Mouse (Mus musculus): ENCODE measurements around the gene Prkg1.

The Prkg1 gene

GRCm38 (mm10) chr19:31132614-31133013 lies 632.2 kb downstream of the Prkg1 start:
- no peak for DNase-seq

- DNase-seq: no peak
These were observed 640.2 kb downstream of the Prkg1 start for GRCm38 (mm10) chr19:31124628-31125027.

GRCm38 (mm10) chr19:31114690-31115089 lies 650.1 kb downstream of the Prkg1 start:
- peak; percentile 6 for DNase-seq

- DNase-seq: no peak
These were observed 657.8 kb downstream of the Prkg1 start for GRCm38 (mm10) chr19:31106835-31107554.

GRCm38 (mm10) chr19:31106036-31106435 lies 658.8 kb downstream of the Prkg1 start:
- DNase-seq: no peak

- DNase-seq: no peak
These were observed 660.1 kb downstream of the Prkg1 start for GRCm38 (mm10) chr19:31104764-31105163.

GRCm38 (mm10) chr19:31099369-31099768 lies 665.5 kb downstream of the Prkg1 start:
- DNase-seq: no peak

GRCm38 (mm10) chr19:31097857-31098256 lies 667.0 kb downstream of the Prkg1 start:
- DNase-seq: no peak

GRCm38 (mm10) chr19:31083761-31084160 lies 681.1 kb downstream of the Prkg1 start:
- DNase-seq: peak; percentile 60

GRCm38 (mm10) chr19:31082662-31083429 lies 682.0 kb downstream of the Prkg1 start, which contains the start of gene Cstf2t:
Gene Cstf2t, plus strand, starts transcription at chr19:31082837.
- peak; percentile 100 for DNase-seq

- DNase-seq: no peak
These were observed 682.6 kb downstream of the Prkg1 start for GRCm38 (mm10) chr19:31082226-31082625.

- DNase-seq: no peak
These were observed 686.6 kb downstream of the Prkg1 start for GRCm38 (mm10) chr19:31078241-31078640.

- DNase-seq: no peak
These were observed 688.7 kb downstream of the Prkg1 start for GRCm38 (mm10) chr19:31076106-31076505.

GRCm38 (mm10) chr19:31074717-31075063 lies 690.1 kb downstream of the Prkg1 start:
- DNase-seq: no peak

- no peak for DNase-seq
These were observed 690.7 kb downstream of the Prkg1 start for GRCm38 (mm10) chr19:31073959-31074716.

- DNase-seq: no peak
These were observed 699.5 kb downstream of the Prkg1 start for GRCm38 (mm10) chr19:31065206-31065781.

- no peak for DNase-seq
These were observed 700.1 kb downstream of the Prkg1 start for GRCm38 (mm10) chr19:31064740-31065139.

- no peak for DNase-seq
These were observed 718.2 kb downstream of the Prkg1 start for GRCm38 (mm10) chr19:31046601-31047000.

GRCm38 (mm10) chr19:31040948-31041847 lies 723.6 kb downstream of the Prkg1 start:
- no peak for DNase-seq

GRCm38 (mm10) chr19:31038951-31039350 lies 725.9 kb downstream of the Prkg1 start:
- no peak for DNase-seq

- DNase-seq: no peak
These were observed 733.2 kb downstream of the Prkg1 start for GRCm38 (mm10) chr19:31031596-31031995.

- no peak for DNase-seq
These were observed 738.0 kb downstream of the Prkg1 start for GRCm38 (mm10) chr19:31026797-31027196.
